Mouse (Mus musculus): Measurements from ENCODE around the gene Med27. TPM values are rescaled to one million over a fixed set of nuclear protein-coding genes. Genes with fewer than 3 reads are reported as not detected.

Gene Med27
- polyA plus RNA-seq, 1 experiment, result 5.7 TPM

- H3K36me3 ChIP-seq (ENCODE audit: control insufficient read depth), result no peaks in the 10 kb centered on the region
Measured at GRCm38 (mm10) chr2:29485519-29485918, 138.9 kb downstream of the Med27 start.

GRCm38 (mm10) chr2:29486491-29486890 is 139.9 kb downstream of the Med27 start:
- Histone ChIP-seq H3K27me3 (ENCODE audit: control insufficient read depth) (no peaks in the 10 kb centered on the region), H3K4me1 (ENCODE audit: control insufficient read depth) (no peaks in the 10 kb centered on the region), H3K9me3 (ENCODE audit: control insufficient read depth, low read length) (no peaks in the 10 kb centered on the region), H3K4me3 (replicated peaks) (no peak overlapping the region), H3K36me3 (ENCODE audit: control insufficient read depth) (no peaks in the 10 kb centered on the region)
- TF ChIP-seq TAL1 (IDR thresholded peaks at IDR 0.05; ENCODE audit: low read length) (no peak), GATA1 (IDR thresholded peaks at IDR 0.05; ENCODE audit: low read length) (no peak)

More at GRCm38 (mm10) chr2:29485519-29485918, 138.9 kb downstream of the Med27 start:
- Histone ChIP-seq H3K4me1 (ENCODE audit: control insufficient read depth) (no peaks in the 10 kb centered on the region), H3K4me3 (replicated peaks) (no peak overlapping the region), H3K9me3 (ENCODE audit: control insufficient read depth, low read length) (no peaks in the 10 kb centered on the region), H3K27me3 (ENCODE audit: control insufficient read depth) (no peaks in the 10 kb centered on the region)
- TF ChIP-seq GATA1 (IDR thresholded peaks at IDR 0.05; ENCODE audit: low read length) (no peak), TAL1 (IDR thresholded peaks at IDR 0.05; ENCODE audit: low read length) (no peak)

- Histone ChIP-seq H3K4me3 (replicated peaks) (no peak overlapping the region), H3K4me1 (ENCODE audit: control insufficient read depth) (no peaks in the 10 kb centered on the region), H3K27me3 (ENCODE audit: control insufficient read depth) (no peaks in the 10 kb centered on the region), H3K36me3 (ENCODE audit: control insufficient read depth) (no peaks in the 10 kb centered on the region), H3K9me3 (ENCODE audit: control insufficient read depth, low read length) (no peaks in the 10 kb centered on the region)
- TF ChIP-seq GATA1 (IDR thresholded peaks at IDR 0.05; ENCODE audit: low read length) (no peak), TAL1 (IDR thresholded peaks at IDR 0.05; ENCODE audit: low read length) (no peak)
Measured at GRCm38 (mm10) chr2:29487652-29488051, 141.0 kb downstream of the Med27 start.

GRCm38 (mm10) chr2:29488379-29489236 is 142.0 kb downstream of the Med27 start:
- Histone ChIP-seq H3K4me1 (ENCODE audit: control insufficient read depth) (no peaks in the 10 kb centered on the region), H3K36me3 (ENCODE audit: control insufficient read depth) (no peaks in the 10 kb centered on the region), H3K4me3 (replicated peaks) (no peak overlapping the region), H3K27me3 (ENCODE audit: control insufficient read depth) (no peaks in the 10 kb centered on the region), H3K9me3 (ENCODE audit: control insufficient read depth, low read length) (no peaks in the 10 kb centered on the region)
- TF ChIP-seq GATA1 (IDR thresholded peaks at IDR 0.05; ENCODE audit: low read length) (no peak), TAL1 (IDR thresholded peaks at IDR 0.05; ENCODE audit: low read length) (no peak)

GRCm38 (mm10) chr2:29491656-29492055 is 145.0 kb downstream of the Med27 start:
- no peak for TF ChIP-seq GATA1 (IDR thresholded peaks at IDR 0.05; ENCODE audit: low read length)
- no peak for TF ChIP-seq TAL1 (IDR thresholded peaks at IDR 0.05; ENCODE audit: low read length)
- Histone ChIP-seq H3K4me3 (replicated peaks) (no peak overlapping the region), H3K36me3 (ENCODE audit: control insufficient read depth) (no peaks in the 10 kb centered on the region), H3K9me3 (ENCODE audit: control insufficient read depth, low read length) (no peaks in the 10 kb centered on the region), H3K4me1 (ENCODE audit: control insufficient read depth) (no peaks in the 10 kb centered on the region), H3K27me3 (ENCODE audit: control insufficient read depth) (no peaks in the 10 kb centered on the region)

GRCm38 (mm10) chr2:29493396-29494031 is 146.9 kb downstream of the Med27 start:
- Histone ChIP-seq H3K27me3 (ENCODE audit: control insufficient read depth) (no peaks in the 10 kb centered on the region), H3K4me1 (ENCODE audit: control insufficient read depth) (no peaks in the 10 kb centered on the region), H3K4me3 (replicated peaks) (no peak overlapping the region), H3K36me3 (ENCODE audit: control insufficient read depth) (no peaks in the 10 kb centered on the region), H3K9me3 (ENCODE audit: control insufficient read depth, low read length) (no peaks in the 10 kb centered on the region)
- no peak for TF ChIP-seq GATA1 (IDR thresholded peaks at IDR 0.05; ENCODE audit: low read length)
- no peak for TF ChIP-seq TAL1 (IDR thresholded peaks at IDR 0.05; ENCODE audit: low read length)

GRCm38 (mm10) chr2:29495271-29495670 is 148.7 kb downstream of the Med27 start:
- Histone ChIP-seq H3K4me1 (ENCODE audit: control insufficient read depth) (no peaks in the 10 kb centered on the region), H3K27me3 (ENCODE audit: control insufficient read depth) (no peaks in the 10 kb centered on the region), H3K9me3 (ENCODE audit: control insufficient read depth, low read length) (no peaks in the 10 kb centered on the region), H3K36me3 (ENCODE audit: control insufficient read depth) (no peaks in the 10 kb centered on the region), H3K4me3 (replicated peaks) (no peak overlapping the region)
- TF ChIP-seq TAL1 (IDR thresholded peaks at IDR 0.05; ENCODE audit: low read length) (no peak), GATA1 (IDR thresholded peaks at IDR 0.05; ENCODE audit: low read length) (no peak)

- Histone ChIP-seq H3K4me3 (replicated peaks) (no peak overlapping the region), H3K9me3 (ENCODE audit: control insufficient read depth, low read length) (no peaks in the 10 kb centered on the region), H3K4me1 (ENCODE audit: control insufficient read depth) (no peaks in the 10 kb centered on the region), H3K27me3 (ENCODE audit: control insufficient read depth) (no peaks in the 10 kb centered on the region), H3K36me3 (ENCODE audit: control insufficient read depth) (peaks cover 5% of the 10 kb centered on the region; the same call in 1 of the 2 replicates)
- TF ChIP-seq TAL1 (IDR thresholded peaks at IDR 0.05; ENCODE audit: low read length) (no peak), GATA1 (IDR thresholded peaks at IDR 0.05; ENCODE audit: low read length) (no peak)
Measured at GRCm38 (mm10) chr2:29500601-29501350, 154.2 kb downstream of the Med27 start.

- no peaks in the 10 kb centered on the region for H3K4me1 ChIP-seq (ENCODE audit: control insufficient read depth)
- TF ChIP-seq TAL1 (IDR thresholded peaks at IDR 0.05; ENCODE audit: low read length), result no peak
- TF ChIP-seq GATA1 (IDR thresholded peaks at IDR 0.05; ENCODE audit: low read length), result no peak
- H3K4me3 ChIP-seq (replicated peaks), result no peak overlapping the region
- H3K36me3 ChIP-seq (ENCODE audit: control insufficient read depth), result peaks cover 5% of the 10 kb centered on the region; the same call in 1 of the 2 replicates
- H3K9me3 ChIP-seq (ENCODE audit: control insufficient read depth, low read length), result no peaks in the 10 kb centered on the region
- H3K27me3 ChIP-seq (ENCODE audit: control insufficient read depth), result no peaks in the 10 kb centered on the region
Measured at GRCm38 (mm10) chr2:29501381-29501780, 154.8 kb downstream of the Med27 start.

Measured in erythroblast, embryonic 14.5 days (primary cell).